Mouse (Mus musculus) heart, adult 2 months (tissue): ENCODE results near the gene Galnt15.

Experiments used
- CTCF ChIP-seq: fragments of 200-600 bp; IDR thresholded peaks from 2 replicates; pipeline ENCODE4 v1.8.1; 2022; ENCODE audit warnings: antibody characterized with exemption, mild to moderate bottlenecking, moderate library complexity
- EP300 ChIP-seq: fragments of 200-500 bp; IDR thresholded peaks from 2 replicates; pipeline ENCODE4 v1.6.1; 2011; ENCODE audit warnings: low read depth, low read length, control low read depth; ENCODE audit not compliant: insufficient read depth
- POLR2A ChIP-seq: fragments of 200-500 bp; IDR thresholded peaks from 2 replicates; pipeline ENCODE4 v1.6.1; 2011; ENCODE audit warnings: mild to moderate bottlenecking, low read depth, low read length, control low read depth; ENCODE audit not compliant: insufficient read depth

DNA sequence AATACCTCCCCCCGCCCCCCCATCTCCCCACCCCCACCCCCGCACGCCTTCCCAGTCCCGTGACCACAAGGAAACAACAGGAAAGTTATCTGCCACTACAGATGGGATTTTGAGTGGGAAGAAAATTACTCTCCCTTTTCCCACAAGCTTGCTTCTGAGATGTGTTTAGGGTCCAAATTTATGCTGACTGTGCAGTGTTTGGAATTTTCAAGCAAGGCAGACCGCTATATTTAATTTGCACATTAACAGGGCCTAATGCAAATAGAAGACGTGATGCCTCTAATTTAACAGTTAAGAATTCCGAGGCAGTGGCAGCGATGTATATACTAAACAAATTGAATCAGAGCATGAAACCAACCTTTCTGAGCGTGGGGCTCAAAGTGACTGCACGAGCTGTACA lies 26.0 kb downstream of the Galnt15 start:
- TF ChIP-seq EP300 (no peak), CTCF (no peak), POLR2A (no peak)
